8 mouse cellular contexts compared by ENCODE assay signal in genomic region chr15:84053859-84054258, GRCm38 (mm10). TPM values are rescaled to one million over a fixed set of nuclear protein-coding genes. Genes with fewer than 3 reads are reported as not detected.
DNase-seq lines count a peak whose midpoint lies in the region; ATAC-seq and TF ChIP-seq lines count a peak whose summit lies in the region.

No protein-coding gene starts in this region.

- H3K4me2 ChIP-seq in embryonic facial prominence, embryonic 15.5 days (replicated peaks): no peak overlapping the region

- no peak overlapping the region for H3K4me3 ChIP-seq in bone marrow, adult 2 months (replicated peaks; ENCODE audit: control insufficient read depth, low read depth, low read length)
- no peak overlapping the region for H3K4me3 ChIP-seq in embryonic facial prominence, embryonic 15.5 days (replicated peaks)
- no peak overlapping the region for H3K4me3 ChIP-seq in lung, adult 2 months (replicated peaks; ENCODE audit: extremely low read depth, low read depth, low read length)

- peak; percentile 67 for TF ChIP-seq CTCF in bone marrow, adult 2 months (IDR thresholded peaks at IDR 0.05; ENCODE audit: control insufficient read depth, insufficient read depth, low read length)
- peak; percentile 83 for TF ChIP-seq CTCF in lung, adult 2 months (IDR thresholded peaks at IDR 0.05; ENCODE audit: insufficient read depth, low read length)

- TF ChIP-seq POLR2A in bone marrow, adult 2 months (IDR thresholded peaks at IDR 0.05; ENCODE audit: borderline replicate concordance, control insufficient read depth, low read depth, low read length): no peak
- TF ChIP-seq POLR2A in lung, adult 2 months (IDR thresholded peaks at IDR 0.05; ENCODE audit: borderline replicate concordance, extremely low read depth, low read depth, low read length): no peak

- DNase-seq in MN1 (ENCODE audit: low spot score): peak; percentile 81
- peak; percentile 44 to 73 for DNase-seq in heart, adult 9 months (ENCODE audit: low spot score in 2 of 2)
- peak; percentile 48 to 70 for DNase-seq in kidney, postnatal 25 days
- peak; percentile 61 for DNase-seq in lung, adult 2 months
- DNase-seq in retina, adult 2 months (ENCODE audit: low read depth, low spot score): peak; percentile 25

- no peaks in the 10 kb centered on the region for H3K9me3 ChIP-seq in embryonic facial prominence, embryonic 15.5 days (replicated peaks)

- 48% methylated on average over 9 of the region's 9 CpGs for WGBS in bone marrow, adult 2 months
- WGBS in embryonic facial prominence, embryonic 15.5 days: 34% methylated on average over 9 of the region's 9 CpGs
- WGBS in lung, adult 2 months: 26% methylated on average over 9 of the region's 9 CpGs

- no peak overlapping the region for H3K9ac ChIP-seq in embryonic facial prominence, embryonic 15.5 days

- H3K27me3 ChIP-seq in embryonic facial prominence, embryonic 15.5 days: peaks cover 7% of the 10 kb centered on the region; the same call in 1 of the 2 replicates

- no peaks in the 10 kb centered on the region for H3K4me1 ChIP-seq in bone marrow, adult 2 months (ENCODE audit: control insufficient read depth, insufficient read depth, low read length)
- peaks cover 5% of the 10 kb centered on the region; the same call in 1 of the 2 replicates for H3K4me1 ChIP-seq in embryonic facial prominence, embryonic 15.5 days
- no peaks in the 10 kb centered on the region for H3K4me1 ChIP-seq in lung, adult 2 months (ENCODE audit: control insufficient read depth, insufficient read depth, low read length)

- H3K27ac ChIP-seq in bone marrow, adult 2 months (ENCODE audit: control insufficient read depth, insufficient read depth, low read depth, low read length, poor library complexity): no peak overlapping the region
- no peak overlapping the region for H3K27ac ChIP-seq in embryonic facial prominence, embryonic 15.5 days (replicated peaks)

- no peaks in the 10 kb centered on the region for H3K36me3 ChIP-seq in embryonic facial prominence, embryonic 15.5 days

- ATAC-seq in embryonic facial prominence, embryonic 15.5 days (ENCODE audit: insufficient number of reproducible peaks, low FRiP score, low TSS enrichment, low read depth): 0 out of 2 replicates have a peak, but pooled peaks have one; percentile 11
- ATAC-seq in megakaryocyte, adult 5-6 weeks (ENCODE audit: poor library complexity, severe bottlenecking): no peak

RNA-seq across cellular contexts. Expression of gene Efcab6, which starts 11.3 kb away (rescaled TPM):
- not detected in 2 replicates for polyA plus RNA-seq in bone marrow, adult 2 months (2011; ENCODE audit: insufficient read depth, insufficient read length, low replicate concordance, missing spikeins)
- 0.85 and 1.3 TPM in 2 replicates for polyA plus RNA-seq in embryonic facial prominence, embryonic 15.5 days (2015; fragmentation: Nextera tagmentation; extraction: Ambion mirVana)
- 1.6 and 2.2 TPM in 2 replicates for polyA plus RNA-seq in lung, adult 2 months (2012; rRNA removed)
- total RNA-seq in megakaryocyte, adult 5-6 weeks (2015): not detected in 2 replicates
- not detected in 2 replicates for total RNA-seq in megakaryocyte, adult 5-6 weeks (2017)

RNA-seq across cellular contexts. Expression of gene Sult4a1, which starts 51.7 kb away (rescaled TPM):
- 1.7 TPM in 1 of 2 replicates, not detected in the other for polyA plus RNA-seq in bone marrow, adult 2 months (2011; ENCODE audit: insufficient read depth, insufficient read length, low replicate concordance, missing spikeins)
- 6.2 and 8.7 TPM in 2 replicates for polyA plus RNA-seq in embryonic facial prominence, embryonic 15.5 days (2015; fragmentation: Nextera tagmentation; extraction: Ambion mirVana)
- polyA plus RNA-seq in lung, adult 2 months (2012; rRNA removed): 0.46 and 0.69 TPM in 2 replicates
- total RNA-seq in megakaryocyte, adult 5-6 weeks (2015): not detected in 2 replicates
- not detected in 2 replicates for total RNA-seq in megakaryocyte, adult 5-6 weeks (2017)

Comparison
In these comparisons a context has a peak if more than half of its experiments do, and no peak if none do; other contexts are left out.
1. DNase-seq: peak in every context shown above with its lines; median percentile 81 in MN1; 61 in lung, adult 2 months; 59 in kidney, postnatal 25 days; 58 in heart, adult 9 months; 25 in retina, adult 2 months.